Mouse (Mus musculus) T-cell, adult 2 months (primary cell): ENCODE data around the gene Apbb2.
A peak's percentile ranks its signal among the peaks of the same experiment; 100 is the strongest.

Experiments
- DNase-seq: peaks from one replicate; pipeline ENCODE4 v3.0.0; 2022; ENCODE audit warnings: low spot score

Apbb2 gene

GRCm38 (mm10) chr5:66618597-66618996, at the start of gene Apbb2:
Apbb2 (minus strand) TSS chr5:66618784.
- DNase-seq = peak; percentile 81

- DNase-seq = no peak
These were observed 35.6 kb upstream of the Apbb2 start for GRCm38 (mm10) chr5:66654220-66654619.

GRCm38 (mm10) chr5:66647504-66647903, 28.9 kb upstream of the Apbb2 start:
- no peak for DNase-seq

GRCm38 (mm10) chr5:66643260-66643659, 24.7 kb upstream of the Apbb2 start:
- no peak for DNase-seq

- no peak for DNase-seq
These were observed 23.6 kb upstream of the Apbb2 start for GRCm38 (mm10) chr5:66642156-66642555.

GRCm38 (mm10) chr5:66635459-66636079, 17.0 kb upstream of the Apbb2 start:
- no peak for DNase-seq

GRCm38 (mm10) chr5:66627805-66628204, 9.2 kb upstream of the Apbb2 start:
- DNase-seq = no peak

- peak; percentile 57 for DNase-seq
These were observed 1.6 kb upstream of the Apbb2 start for GRCm38 (mm10) chr5:66620191-66620625.

- DNase-seq = no peak
These were observed 1.1 kb upstream of the Apbb2 start for GRCm38 (mm10) chr5:66619675-66620074.

GRCm38 (mm10) chr5:66619195-66619594, 611 bp upstream of the Apbb2 start:
- no peak for DNase-seq

GRCm38 (mm10) chr5:66617921-66618460, 593 bp downstream of the Apbb2 start:
- no peak for DNase-seq

GRCm38 (mm10) chr5:66614940-66615339, 3.6 kb downstream of the Apbb2 start:
- DNase-seq = no peak

- no peak for DNase-seq
These were observed 4.9 kb downstream of the Apbb2 start for GRCm38 (mm10) chr5:66613725-66614124.

GRCm38 (mm10) chr5:66612964-66613363, 5.6 kb downstream of the Apbb2 start:
- DNase-seq = no peak

- no peak for DNase-seq
These were observed 6.7 kb downstream of the Apbb2 start for GRCm38 (mm10) chr5:66611851-66612250.

GRCm38 (mm10) chr5:66611361-66611760, 7.2 kb downstream of the Apbb2 start:
- no peak for DNase-seq

- DNase-seq = no peak
These were observed 8.3 kb downstream of the Apbb2 start for GRCm38 (mm10) chr5:66610270-66610669.

GRCm38 (mm10) chr5:66609306-66609705, 9.3 kb downstream of the Apbb2 start:
- DNase-seq = no peak

- DNase-seq = no peak
These were observed 10.8 kb downstream of the Apbb2 start for GRCm38 (mm10) chr5:66607801-66608200.

- DNase-seq = no peak
These were observed 11.4 kb downstream of the Apbb2 start for GRCm38 (mm10) chr5:66607201-66607600.

- no peak for DNase-seq
These were observed 12.9 kb downstream of the Apbb2 start for GRCm38 (mm10) chr5:66605636-66606035.

- no peak for DNase-seq
These were observed 14.2 kb downstream of the Apbb2 start for GRCm38 (mm10) chr5:66604423-66604822.

- no peak for DNase-seq
These were observed 14.8 kb downstream of the Apbb2 start for GRCm38 (mm10) chr5:66603746-66604145.

GRCm38 (mm10) chr5:66603223-66603622, 15.4 kb downstream of the Apbb2 start:
- DNase-seq = no peak
